Mouse (Mus musculus) bone marrow, adult 2 months (tissue): ENCODE measurements at regions not wholly inside any gene's neighbourhood (a gene's known extent, or its start where the extent isn't known, plus 50 kb on each side); places are given as distances from the start of the nearest gene placed in this dataset.

ENCODE experiments used
- H3K27ac ChIP-seq: fragments of 200-500 bp; 2 replicates; pipeline ENCODE4 v1.5.1; 2012; ENCODE audit warnings: low read depth, mild to moderate bottlenecking, control low read depth, inconsistent platforms, low read length; ENCODE audit not compliant: control insufficient read depth, poor library complexity, insufficient read depth
- H3K4me1 ChIP-seq: fragments of 200-500 bp; 2 replicates; pipeline ENCODE4 v1.6.1; 2011; ENCODE audit warnings: low read length; ENCODE audit not compliant: control insufficient read depth, insufficient read depth
- H3K4me3 ChIP-seq: fragments of 200-500 bp; replicated peaks from 2 replicates; pipeline ENCODE3; 2011; ENCODE audit warnings: mild to moderate bottlenecking, low read depth, low read length, control low read depth; ENCODE audit not compliant: control insufficient read depth
- CTCF ChIP-seq: fragments of 200-500 bp; IDR thresholded peaks from 2 replicates; pipeline ENCODE4 v1.5.1; 2011; ENCODE audit warnings: low read length, control low read depth; ENCODE audit not compliant: control insufficient read depth, insufficient read depth
- POLR2A ChIP-seq: fragments of 200-500 bp; IDR thresholded peaks from 2 replicates; pipeline ENCODE4 v1.6.1; 2011; ENCODE audit warnings: low read depth, mild to moderate bottlenecking, control low read depth, low read length, borderline replicate concordance; ENCODE audit not compliant: control insufficient read depth
- WGBS: fragments of 180-500 bp; shearing (Covaris S2); methylation state at CpG from one replicate; pipeline ENCODE4 v1.1.7; 2018; 5-methylcytosine and 5-hydroxymethylcytosine counted together

GRCm38 (mm10) chr17:45836253-45836652, 102.6 kb upstream of the 1600014C23Rik start:
- no peaks in the 10 kb centered on the region for H3K4me1 ChIP-seq
- no peak overlapping the region for H3K4me3 ChIP-seq
- H3K27ac ChIP-seq, result no peak overlapping the region
- TF ChIP-seq CTCF, result no peak
- TF ChIP-seq POLR2A, result no peak
- WGBS, result 80% methylated on average over 7 of the region's 7 CpGs

DNA sequence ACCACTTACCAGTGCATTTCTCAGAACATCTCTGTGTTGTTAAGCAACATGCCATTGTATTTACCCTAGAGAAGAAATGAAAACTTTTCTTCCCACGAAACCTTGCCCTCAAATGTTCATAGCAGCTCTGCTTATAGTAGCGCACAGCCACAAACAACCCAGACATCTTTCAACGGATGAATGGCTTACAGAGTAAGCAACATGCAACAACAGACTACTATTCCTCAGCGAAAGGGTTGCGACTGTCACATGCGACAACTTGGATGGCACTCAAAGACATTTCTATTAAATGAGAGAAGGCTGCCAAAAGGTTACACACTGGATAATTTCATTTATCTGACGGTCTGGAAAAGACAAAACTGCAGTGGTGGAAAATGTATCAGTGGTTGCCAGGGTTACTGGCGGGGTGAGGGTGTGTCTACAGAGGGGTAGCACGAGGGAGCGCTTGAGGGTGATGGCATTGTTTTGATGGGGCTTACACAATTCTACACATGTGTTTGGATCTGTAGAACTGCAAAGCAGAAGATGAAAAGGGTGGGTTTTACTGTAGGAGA, 101.0 kb upstream of the 1600014C23Rik start:
- TF ChIP-seq POLR2A (no peak), CTCF (no peak)

DNA sequence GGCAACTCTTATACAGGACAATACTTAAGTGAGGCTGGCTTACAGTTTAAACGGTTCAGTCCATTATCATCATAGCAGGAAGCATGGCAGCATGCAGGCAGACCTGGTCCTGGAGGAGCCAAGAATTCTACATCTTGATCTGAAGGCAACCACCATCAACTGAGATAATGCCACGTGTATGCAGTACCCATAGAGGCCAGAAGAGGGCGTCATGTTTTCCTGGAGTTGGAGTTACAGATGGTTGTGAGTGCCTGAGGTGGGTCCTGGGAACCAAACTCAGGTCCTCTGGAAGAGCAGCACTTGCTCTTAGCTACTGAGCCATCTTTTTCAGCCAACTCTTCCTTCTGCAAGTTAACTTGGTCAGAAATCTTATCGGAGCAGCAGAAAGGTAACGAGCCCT, 96.7 kb upstream of the 1600014C23Rik start:
- no peak overlapping the region for H3K4me3 ChIP-seq
- no peak overlapping the region for H3K27ac ChIP-seq
- WGBS, result 85% methylated on average over 5 of the region's 5 CpGs
- H3K4me1 ChIP-seq, result peaks cover 2% of the 10 kb centered on the region
- TF ChIP-seq CTCF (peak; percentile 23; the same call in 1 of the 2 replicates), POLR2A (no peak)

More for the DNA sequence above, 101.0 kb upstream of the 1600014C23Rik start:
- H3K4me3 ChIP-seq, result no peak overlapping the region
- WGBS, result 70% methylated on average over 10 of the region's 10 CpGs
- H3K27ac ChIP-seq, result no peak overlapping the region
- no peaks in the 10 kb centered on the region for H3K4me1 ChIP-seq

- no peak for TF ChIP-seq CTCF
- no peak for TF ChIP-seq POLR2A
- WGBS, result 83% methylated on average over 9 of the region's 9 CpGs
- H3K27ac ChIP-seq, result no peak overlapping the region
Observed at GRCm38 (mm10) chr17:45829571-45829970, 95.9 kb upstream of the 1600014C23Rik start.

GRCm38 (mm10) chr17:45828843-45829242, 95.2 kb upstream of the 1600014C23Rik start:
- Histone ChIP-seq H3K4me1 (peaks cover 2% of the 10 kb centered on the region), H3K27ac (no peak overlapping the region), H3K4me3 (no peak overlapping the region)
- 65% methylated on average over 11 of the region's 11 CpGs for WGBS
- TF ChIP-seq POLR2A (no peak), CTCF (no peak)

More at GRCm38 (mm10) chr17:45829571-45829970, 95.9 kb upstream of the 1600014C23Rik start:
- no peak overlapping the region for H3K4me3 ChIP-seq
- H3K4me1 ChIP-seq, result peaks cover 2% of the 10 kb centered on the region

GRCm38 (mm10) chr17:45828284-45828824, 94.7 kb upstream of the 1600014C23Rik start:
- 9% methylated on average over 9 of the region's 9 CpGs for WGBS
- H3K4me1 ChIP-seq, result peaks cover 2% of the 10 kb centered on the region
- H3K27ac ChIP-seq, result no peak overlapping the region
- no peak for TF ChIP-seq CTCF
- TF ChIP-seq POLR2A, result no peak
- H3K4me3 ChIP-seq, result no peak overlapping the region

- WGBS, result 78% methylated on average over 8 of the region's 8 CpGs
- Histone ChIP-seq H3K27ac (no peak overlapping the region), H3K4me3 (no peak overlapping the region), H3K4me1 (peaks cover 2% of the 10 kb centered on the region)
- TF ChIP-seq CTCF, result no peak
- no peak for TF ChIP-seq POLR2A
Observed at GRCm38 (mm10) chr17:45824977-45825376, 91.3 kb upstream of the 1600014C23Rik start.

DNA sequence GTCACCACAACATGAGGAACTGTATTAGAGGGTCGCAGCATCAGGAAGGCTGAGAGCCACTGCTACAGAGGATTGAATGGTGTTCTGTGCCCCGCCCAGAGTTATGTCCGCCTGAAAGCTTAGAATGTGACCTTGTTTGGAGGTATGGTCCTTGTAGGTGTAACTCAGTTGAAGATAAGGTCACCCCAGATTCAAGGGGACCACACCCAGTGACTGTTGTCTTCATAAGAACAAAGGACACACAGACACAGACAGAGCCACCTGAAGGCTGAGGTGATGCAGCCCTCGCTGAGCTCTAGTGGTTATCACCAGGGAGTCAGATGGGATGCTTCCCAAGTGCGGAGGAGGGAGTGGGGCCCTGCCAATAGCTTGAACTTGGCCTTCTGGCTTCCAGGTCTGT, 89.9 kb upstream of the 1600014C23Rik start:
- 77% methylated on average over 5 of the region's 5 CpGs for WGBS
- TF ChIP-seq CTCF (no peak), POLR2A (no peak)
- H3K27ac ChIP-seq, result no peak overlapping the region
- peaks cover 2% of the 10 kb centered on the region for H3K4me1 ChIP-seq
- no peak overlapping the region for H3K4me3 ChIP-seq
